Mouse (Mus musculus): ENCODE measurements at regions not wholly inside any gene's neighbourhood (a gene's known extent, or its start where the extent isn't known, plus 50 kb on each side); places are given as distances from the start of the nearest gene placed in this dataset.
A peak's percentile ranks its signal among the peaks of the same experiment; 100 is the strongest.

GRCm38 (mm10) chr8:49901601-49902000 is 1057.8 kb upstream of the Tenm3 start:
- 15% methylated on average over 9 of the region's 9 CpGs for WGBS

More at GRCm38 (mm10) chr8:49901601-49902000, 1057.8 kb upstream of the Tenm3 start:
- Histone ChIP-seq H3K4me2 (replicated peaks; ENCODE audit: low read depth, low read length, severe bottlenecking) (peak overlapping the region; percentile 18; the same call in 1 of the 2 replicates), H3K36me3 (ENCODE audit: control insufficient read depth, insufficient read depth, low read length) (no peaks in the 10 kb centered on the region), H3K27me3 (ENCODE audit: control insufficient read depth, insufficient read depth, low read length) (no peaks in the 10 kb centered on the region), H3K9me3 (ENCODE audit: control insufficient read depth, low read length) (no peaks in the 10 kb centered on the region), H3K9ac (ENCODE audit: low read depth, low read length, severe bottlenecking) (no peak overlapping the region), H3K27ac (replicated peaks; ENCODE audit: low read depth, low read length) (no peak overlapping the region), H3K4me1 (ENCODE audit: control insufficient read depth, insufficient read depth, low read length) (peaks cover 7% of the 10 kb centered on the region), H3K4me3 (replicated peaks; ENCODE audit: low read length) (no peak overlapping the region)
- peak; percentile 7 for DNase-seq (ENCODE audit: low spot score)
- no peak for ATAC-seq (ENCODE audit: low FRiP score, low read depth)
- no peak for TF ChIP-seq POLR2A (IDR thresholded peaks at IDR 0.05; ENCODE audit: borderline replicate concordance, extremely low read depth, insufficient read depth, insufficient read length)

Data from limb, embryonic 14.5 days (tissue).